Mouse (Mus musculus) liver, postnatal 0 days (tissue): ENCODE data around the gene Pnrc1.

Experiments used
- CTCF ChIP-seq: sonication (generic); IDR thresholded peaks from 2 replicates; pipeline ENCODE4 v1.5.1; 2016; ENCODE audit warnings: antibody characterized with exemption, low read depth
- EP300 ChIP-seq: IDR thresholded peaks from 2 replicates; pipeline ENCODE4 v1.6.1; 2016; ENCODE audit warnings: antibody characterized with exemption, low read depth, mild to moderate bottlenecking

GRCm38 (mm10) chr4:33264979-33265726 is 24.8 kb downstream of the Pnrc1 start:
- TF ChIP-seq CTCF (no peak), EP300 (no peak)
